Mouse (Mus musculus) embryonic fibroblast, embryonic 13.5 days (primary cell): Measurements from ENCODE around the gene Bcap29.

Source experiments
- CTCF ChIP-seq: IDR thresholded peaks from 2 replicates; pipeline ENCODE4 v1.5.1; 2011; ENCODE audit warnings: mild to moderate bottlenecking, control low read depth, low read length, moderate library complexity, borderline replicate concordance; ENCODE audit not compliant: insufficient read depth
- POLR2A ChIP-seq: IDR thresholded peaks from 2 replicates; pipeline ENCODE4 v1.6.1; 2011; ENCODE audit warnings: low read depth, mild to moderate bottlenecking, control low read depth, low read length, moderate library complexity

DNA sequence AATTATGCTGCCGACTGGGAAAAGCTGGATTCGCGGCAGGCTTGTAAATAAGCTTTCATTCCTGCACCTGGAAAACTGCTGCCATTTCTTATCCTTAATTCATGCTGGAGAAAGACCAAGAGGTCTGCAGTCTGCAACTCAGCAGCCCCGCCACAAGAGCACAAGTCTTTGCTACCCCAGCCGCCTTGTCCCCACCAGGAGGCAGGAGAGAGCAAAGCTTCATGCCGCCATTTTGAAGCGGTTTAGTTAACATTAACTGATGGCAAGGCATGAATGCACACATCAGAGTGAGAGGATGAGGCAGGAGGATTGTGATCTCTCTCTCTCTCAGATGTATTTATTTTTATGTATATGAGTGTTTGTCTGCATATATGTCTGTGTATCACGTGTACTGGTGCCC, 14.4 kb downstream of the Bcap29 start:
- TF ChIP-seq CTCF (no peak), POLR2A (no peak)
